Mouse (Mus musculus): ENCODE results near the gene Aak1. TPM values are rescaled to one million over a fixed set of nuclear protein-coding genes. Genes with fewer than 3 reads are reported as not detected.

Aak1 gene
- total RNA-seq, 4 experiments from 2014 or later = 75.9 to 93.5 (median 92.3) TPM

- DNase-seq (ENCODE audit: low spot score) = no peak
These were observed 106.4 kb downstream of the Aak1 start for GRCm38 (mm10) chr6:86955741-86956140.

GRCm38 (mm10) chr6:86956206-86956605, 106.9 kb downstream of the Aak1 start:
- no peak for DNase-seq (ENCODE audit: low spot score)

DNA sequence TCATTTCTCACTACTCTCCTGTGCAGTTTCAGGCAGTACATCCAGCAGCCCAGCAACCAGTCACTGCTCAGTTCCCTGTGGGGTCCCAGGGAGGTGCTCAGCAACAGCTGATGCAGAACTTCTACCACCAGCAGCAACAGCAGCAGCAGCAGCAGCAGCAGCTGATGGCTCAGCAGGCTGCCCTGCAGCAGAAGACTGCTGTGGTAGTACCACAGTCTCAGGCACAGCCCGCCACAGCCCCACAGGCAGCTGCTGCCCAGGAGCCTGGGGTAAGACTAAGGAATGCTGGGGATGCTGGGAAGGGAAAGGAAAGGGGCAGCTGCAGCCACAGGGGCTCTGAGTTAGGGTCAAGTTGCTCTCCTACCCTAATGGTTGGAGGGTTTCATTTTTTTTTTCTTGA, 109.7 kb downstream of the Aak1 start:
- DNase-seq (ENCODE audit: low spot score) = no peak

DNA sequence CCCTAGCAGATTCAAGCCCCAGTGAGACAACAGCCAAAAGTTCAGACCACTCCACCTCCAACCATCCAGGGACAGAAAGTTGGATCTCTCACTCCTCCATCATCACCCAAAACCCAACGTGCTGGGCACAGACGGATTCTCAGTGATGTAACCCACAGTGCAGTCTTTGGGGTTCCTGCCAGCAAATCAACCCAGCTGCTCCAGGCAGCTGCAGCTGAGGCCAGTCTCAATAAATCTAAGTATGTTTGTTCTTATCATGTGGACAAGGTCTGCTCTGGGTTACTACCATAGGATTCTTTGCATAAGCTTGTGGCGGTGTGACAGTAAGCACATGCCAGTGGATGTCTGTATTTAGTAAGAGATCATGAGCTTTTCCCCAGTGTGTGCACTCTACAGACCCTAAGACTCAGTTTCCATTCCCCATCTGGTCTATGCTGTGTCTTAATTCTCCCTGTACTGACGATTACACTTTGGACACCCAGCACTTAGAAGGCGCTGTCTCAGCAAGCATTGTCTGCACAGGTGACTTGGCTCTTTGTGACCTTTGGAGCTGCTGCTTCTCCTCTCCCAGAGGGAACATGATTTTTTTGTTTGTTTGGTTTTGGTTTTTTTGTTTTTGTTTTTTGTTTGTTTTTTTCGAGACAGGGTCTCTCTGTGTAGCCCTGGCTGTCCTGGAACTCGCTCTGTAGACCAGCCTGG, 114.8 kb downstream of the Aak1 start:
- no peak for DNase-seq (ENCODE audit: low spot score)

DNA sequence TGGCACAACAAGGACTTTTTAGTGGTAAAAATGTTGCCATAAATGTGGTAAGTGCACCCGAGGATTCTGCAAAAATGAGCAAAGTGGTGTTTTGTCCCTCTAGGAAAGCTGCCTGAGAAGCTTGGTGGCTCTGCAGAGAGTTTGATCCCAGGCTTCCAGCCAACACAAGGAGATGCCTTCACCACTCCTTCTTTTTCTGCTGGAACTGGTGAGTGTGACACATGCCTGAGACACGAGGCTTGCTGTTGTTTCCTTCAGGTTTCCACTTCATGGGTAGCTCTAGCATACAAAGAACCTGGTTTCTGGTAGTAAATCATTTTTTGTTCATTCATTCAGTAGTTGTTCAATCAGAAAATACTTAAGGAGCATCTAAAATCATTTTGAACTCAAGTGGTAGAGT, 117.8 kb downstream of the Aak1 start:
- DNase-seq (ENCODE audit: low spot score) = no peak

GRCm38 (mm10) chr6:86973956-86974355, 124.6 kb downstream of the Aak1 start:
- no peak for DNase-seq (ENCODE audit: low spot score)

DNA sequence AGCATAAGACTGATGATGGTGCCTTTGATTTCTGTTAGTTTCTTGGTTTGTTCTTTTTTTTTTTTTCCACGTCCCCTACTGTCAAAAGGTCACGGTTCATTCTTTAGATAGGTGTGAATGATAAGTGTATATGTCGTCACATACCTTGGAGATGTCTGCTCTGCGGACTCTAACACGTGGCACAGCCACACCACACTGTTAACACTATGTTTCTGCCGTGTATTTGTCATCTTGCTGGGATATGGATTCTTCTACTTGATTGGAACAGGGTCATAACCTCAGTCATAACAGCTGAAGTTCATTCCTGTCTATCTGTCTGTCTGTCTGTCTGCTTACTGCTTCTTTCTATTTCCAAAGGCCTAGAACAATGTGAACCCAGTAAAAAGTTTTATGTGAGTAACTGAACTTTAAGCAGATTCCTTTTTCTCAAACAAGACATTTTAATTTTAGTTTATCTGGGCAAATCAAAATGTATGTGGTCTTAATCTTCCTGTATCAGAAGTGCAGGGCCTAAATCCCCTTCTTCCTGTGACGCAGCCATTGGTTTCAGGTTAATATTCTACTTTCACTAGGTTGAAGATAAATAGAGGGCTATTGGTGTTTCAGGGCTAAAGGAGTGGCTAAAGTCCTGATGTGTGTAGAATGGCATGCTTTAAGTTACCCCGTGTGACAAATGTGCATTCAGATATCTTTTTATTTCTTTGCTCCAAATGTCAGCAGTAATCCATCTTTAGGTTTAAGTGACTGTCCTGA, 129.0 kb downstream of the Aak1 start:
- DNase-seq (ENCODE audit: low spot score) = no peak

- no peak for DNase-seq (ENCODE audit: low spot score)
These were observed 129.6 kb downstream of the Aak1 start for GRCm38 (mm10) chr6:86978909-86979265.

- no peak for DNase-seq (ENCODE audit: low spot score)
These were observed 131.9 kb downstream of the Aak1 start for GRCm38 (mm10) chr6:86981206-86981605.

- DNase-seq (ENCODE audit: low spot score) = no peak
These were observed 136.2 kb downstream of the Aak1 start for GRCm38 (mm10) chr6:86985314-86986106.

GRCm38 (mm10) chr6:86989576-86989975, 140.3 kb downstream of the Aak1 start:
- DNase-seq (ENCODE audit: low spot score) = peak; percentile 44

DNA sequence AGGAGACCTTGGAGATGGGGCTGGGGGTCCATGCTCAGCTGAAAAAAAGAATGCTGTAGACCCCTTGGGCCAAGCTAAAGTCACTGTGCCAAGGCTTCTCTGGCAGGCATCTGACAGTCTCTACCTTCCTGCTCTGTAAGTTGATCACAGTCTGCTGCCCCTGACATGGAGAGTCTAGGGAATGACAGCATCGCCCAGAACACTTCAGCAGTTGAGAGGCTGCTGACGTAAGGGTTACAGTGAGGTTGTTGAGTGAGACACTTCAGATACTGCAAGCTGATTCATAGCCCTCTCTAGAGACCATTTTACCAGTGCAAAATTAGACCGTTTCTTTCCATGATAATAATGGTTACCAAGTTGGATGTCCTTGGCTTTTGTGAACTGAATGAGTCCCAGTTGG, 141.7 kb downstream of the Aak1 start:
- peak; percentile 41 for DNase-seq (ENCODE audit: low spot score)

- no peak for DNase-seq (ENCODE audit: low spot score)
These were observed 143.0 kb downstream of the Aak1 start for GRCm38 (mm10) chr6:86992349-86992748.

- DNase-seq (ENCODE audit: low spot score) = no peak
These were observed 144.9 kb downstream of the Aak1 start for GRCm38 (mm10) chr6:86994254-86994653.

DNA sequence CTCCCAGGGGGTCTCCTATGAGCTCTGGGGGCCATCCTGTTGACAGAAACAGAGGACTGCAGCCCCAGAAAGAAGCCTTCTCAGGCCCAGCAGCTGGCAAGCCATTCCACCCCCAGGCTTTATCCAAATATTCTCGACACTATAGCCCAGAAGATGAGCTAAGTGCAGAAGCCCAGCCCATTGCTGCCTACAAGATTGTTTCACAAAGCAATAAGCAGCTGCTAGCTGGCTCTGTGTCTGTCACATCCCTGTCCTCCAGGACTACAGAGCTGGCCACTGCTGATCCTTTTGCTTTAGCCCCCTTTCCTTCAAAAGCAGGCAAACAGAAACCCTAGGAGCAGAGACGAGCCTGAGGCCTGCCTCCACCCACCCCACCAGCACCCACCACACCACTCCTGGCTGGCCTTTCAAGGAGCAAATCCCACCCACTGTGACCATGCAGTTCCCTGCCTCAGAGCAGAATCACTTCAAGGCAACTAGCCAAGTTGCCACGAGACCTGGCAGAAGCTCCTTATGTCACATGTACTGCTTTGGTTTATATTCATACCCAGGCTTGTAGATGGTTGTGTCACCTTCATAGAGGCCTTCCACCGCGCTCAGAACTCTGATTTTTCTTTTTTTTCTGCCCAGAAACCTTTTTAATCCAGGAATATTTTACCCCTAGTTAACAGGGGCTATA, 147.5 kb downstream of the Aak1 start:
- peak; percentile 36 for DNase-seq (ENCODE audit: low spot score)

- DNase-seq (ENCODE audit: low spot score) = no peak
These were observed 148.0 kb downstream of the Aak1 start for GRCm38 (mm10) chr6:86997360-86997759.

DNA sequence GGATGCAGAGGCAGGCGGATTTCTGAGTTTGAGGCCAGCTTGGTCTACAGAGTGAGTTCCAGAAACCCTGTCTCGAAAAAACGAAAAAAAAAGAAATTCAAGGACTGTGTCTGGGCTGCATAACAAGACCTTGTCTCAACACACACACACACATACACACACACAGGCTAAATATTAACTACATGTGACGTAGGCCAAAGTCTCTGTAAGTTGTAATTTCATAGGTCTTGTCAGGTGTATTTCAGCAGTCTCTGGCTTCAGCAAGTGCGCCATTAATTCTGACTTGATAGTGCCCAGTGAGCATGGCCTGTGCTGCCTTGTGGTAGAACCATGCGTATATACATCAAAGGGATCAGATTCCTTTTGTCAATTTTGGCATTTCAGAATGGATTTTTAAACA, 152.7 kb downstream of the Aak1 start:
- no peak for DNase-seq (ENCODE audit: low spot score)

DNA sequence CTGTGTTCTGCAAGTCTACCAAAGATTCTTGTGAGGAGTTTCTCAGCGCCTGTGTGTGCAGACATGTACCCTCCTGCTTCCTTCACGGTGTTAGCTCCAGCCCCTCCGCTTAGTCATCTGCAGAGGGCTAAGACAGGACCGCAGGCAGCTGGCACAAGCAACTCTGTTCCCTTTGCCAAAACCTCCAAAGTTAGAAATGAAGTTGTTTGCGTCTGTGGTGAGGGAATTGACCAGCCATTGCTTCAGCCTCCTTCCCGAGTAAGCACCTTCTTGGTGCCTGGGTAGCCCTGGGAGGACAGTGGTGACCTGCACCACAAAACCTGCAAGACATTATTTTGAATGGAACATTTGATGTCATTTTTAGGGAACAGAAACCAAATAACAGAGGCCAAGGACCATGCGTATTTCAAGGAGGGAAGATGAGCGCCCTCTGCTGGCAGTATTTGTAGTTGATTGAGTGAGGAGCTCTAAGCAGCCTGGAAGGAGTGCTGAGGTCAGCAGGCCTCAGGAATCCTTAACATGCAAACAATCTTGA, 153.3 kb downstream of the Aak1 start:
- DNase-seq (ENCODE audit: low spot score) = peak; percentile 89

- no peak for DNase-seq (ENCODE audit: low spot score)
These were observed 154.8 kb downstream of the Aak1 start for GRCm38 (mm10) chr6:87004099-87004498.

- no peak for DNase-seq (ENCODE audit: low spot score)
These were observed 156.3 kb downstream of the Aak1 start for GRCm38 (mm10) chr6:87005577-87005976.

DNA sequence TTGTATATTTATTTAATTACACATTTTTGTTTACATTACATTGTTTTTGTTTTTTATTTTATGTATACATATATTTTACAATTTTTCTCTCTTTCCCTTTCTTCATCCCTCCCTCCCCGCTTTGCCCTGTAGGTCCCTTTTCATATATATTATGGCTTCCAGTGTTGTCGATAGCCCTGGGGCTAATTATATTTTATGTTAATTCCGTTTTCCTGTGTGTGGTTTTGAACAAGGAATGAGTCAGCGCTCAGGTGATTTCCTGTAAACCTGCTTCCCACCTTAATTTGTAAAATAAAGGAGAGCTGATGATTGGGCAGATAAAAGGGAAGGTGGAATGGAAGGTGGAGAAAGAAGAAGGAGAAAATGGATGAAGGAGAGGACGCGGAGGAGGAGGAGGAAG, 159.6 kb downstream of the Aak1 start, which contains the start of gene Nfu1:
Gene Nfu1, plus strand, starts transcription at position 350 of the 400 bp plus-strand sequence.
- DNase-seq (ENCODE audit: low spot score) = no peak

Measured in heart, adult 8-10 months (tissue).